Mouse (Mus musculus): ENCODE data around the gene Khdc4. TPM values are rescaled to one million over a fixed set of nuclear protein-coding genes. Genes with fewer than 3 reads are reported as not detected.

Gene Khdc4
- total RNA-seq (2021) (10 to 100 TPM; 43.2 to 67.9 TPM), polyA plus RNA-seq (2012; rRNA removed) (55.7 and 61.4 TPM in 2 replicates)
- long read RNA-seq, partial matches to known transcripts, result 3 of 13 reads
- long read RNA-seq, other reads (novel, unspliced or antisense), result 5 of 13 reads

- DNase-seq, result peak; percentile 98
Measured at GRCm38 (mm10) chr3:88684980-88685941, at the start of gene Khdc4. Khdc4 (plus strand) TSS chr3:88685803.

- DNase-seq, result no peak
Measured at GRCm38 (mm10) chr3:88636555-88636986, 49.0 kb upstream of the Khdc4 start.

GRCm38 (mm10) chr3:88637134-88637533, 48.5 kb upstream of the Khdc4 start:
- no peak for DNase-seq

GRCm38 (mm10) chr3:88639239-88639638, 46.4 kb upstream of the Khdc4 start:
- no peak for DNase-seq

- peak; percentile 36 for DNase-seq
Measured at GRCm38 (mm10) chr3:88640676-88641075, 44.9 kb upstream of the Khdc4 start.

GRCm38 (mm10) chr3:88643078-88643477, 42.5 kb upstream of the Khdc4 start:
- no peak for DNase-seq

- DNase-seq, result no peak
Measured at GRCm38 (mm10) chr3:88645937-88646336, 39.7 kb upstream of the Khdc4 start.

- DNase-seq, result no peak
Measured at GRCm38 (mm10) chr3:88646426-88646995, 39.1 kb upstream of the Khdc4 start.

- no peak for DNase-seq
Measured at GRCm38 (mm10) chr3:88647076-88647475, 38.5 kb upstream of the Khdc4 start.

GRCm38 (mm10) chr3:88647779-88648413, 37.7 kb upstream of the Khdc4 start:
- no peak for DNase-seq

GRCm38 (mm10) chr3:88648452-88649168, 37.0 kb upstream of the Khdc4 start:
- peak; percentile 47 for DNase-seq

- no peak for DNase-seq
Measured at GRCm38 (mm10) chr3:88649186-88649585, 36.4 kb upstream of the Khdc4 start.

GRCm38 (mm10) chr3:88649967-88650366, 35.6 kb upstream of the Khdc4 start:
- no peak for DNase-seq

- no peak for DNase-seq
Measured at GRCm38 (mm10) chr3:88650713-88651504, 34.7 kb upstream of the Khdc4 start.

- DNase-seq, result no peak
Measured at GRCm38 (mm10) chr3:88651669-88652618, 33.7 kb upstream of the Khdc4 start.

- DNase-seq, result no peak
Measured at GRCm38 (mm10) chr3:88652846-88653515, 32.6 kb upstream of the Khdc4 start, which contains the start of gene Rxfp4. Rxfp4 (minus strand) TSS chr3:88653142.

- DNase-seq, result no peak
Measured at GRCm38 (mm10) chr3:88653516-88654370, 31.9 kb upstream of the Khdc4 start.

GRCm38 (mm10) chr3:88654621-88655020, 31.0 kb upstream of the Khdc4 start:
- peak; percentile 48 for DNase-seq

All from adrenal gland, adult 2 months (tissue).